Mouse (Mus musculus): Measurements from ENCODE around the gene N4bp3. TPM values are rescaled to one million over a fixed set of nuclear protein-coding genes. Genes with fewer than 3 reads are reported as not detected.
A peak's percentile ranks its signal among the peaks of the same experiment; 100 is the strongest.

N4bp3 gene
- total and polyA plus RNA-seq, 3 experiments: 19.1 to 22.1 (median 21.2) TPM

- H3K4me1 ChIP-seq (ENCODE audit: control insufficient read depth in 1 of 2, insufficient read depth in 2 of 2): peaks cover 0 to 20% of the 10 kb centered on the region in 2 experiments; a peak in 1 of 4 replicates
- H3K9ac ChIP-seq (ENCODE audit: insufficient read depth, low read depth): no peak overlapping the region
- H3K36me3 ChIP-seq (replicated peaks in 1 of 2; ENCODE audit: control insufficient read depth in 1 of 2, insufficient read depth in 1 of 2, low read length in 1 of 2): peaks cover 87 to 96% of the 10 kb centered on the region in 2 experiments
- H3K4me2 ChIP-seq (ENCODE audit: insufficient read depth, low read depth, poor library complexity, severe bottlenecking): no peak overlapping the region
- H3K27me3 ChIP-seq (replicated peaks): no peaks in the 10 kb centered on the region
- H3K4me3 ChIP-seq (replicated peaks in 1 of 3; ENCODE audit: low read depth in 2 of 3, low read length in 2 of 3, poor library complexity in 1 of 3): no peak overlapping the region
- no peak for TF ChIP-seq NELFE (IDR thresholded peaks at IDR 0.05; ENCODE audit: low read depth, low read length)
- TF ChIP-seq POLR2A (IDR thresholded peaks at IDR 0.05; ENCODE audit: low read depth, low read length): peak; percentile 53
- TF ChIP-seq JUND (conservative IDR thresholded peaks at IDR 0.05; ENCODE audit: low read depth, low read length): no peak
- no peak for TF ChIP-seq HCFC1 (IDR thresholded peaks at IDR 0.05; ENCODE audit: low read depth, low read length)
- 0 out of 2 replicates have a peak, but pooled peaks have one; percentile 28 for TF ChIP-seq TBP (conservative IDR thresholded peaks at IDR 0.05; ENCODE audit: low read depth, low read length)
- no peaks in the 10 kb centered on the region for H3K9me3 ChIP-seq (replicated peaks; ENCODE audit: low read length)
- peaks cover 2% of the 10 kb centered on the region; the same call in 1 of the 2 replicates for H3K79me2 ChIP-seq (replicated peaks; ENCODE audit: control insufficient read depth, extremely low read depth, insufficient read depth, poor library complexity, severe bottlenecking)
- H3K27ac ChIP-seq (ENCODE audit: insufficient read depth, low read depth): no peak overlapping the region
- in situ Hi-C loops (cut with MboI; ENCODE audit: low pct_ligation_motif_present, low pct_unique_long_range_greater_than_20kb, low sequenced_read_pairs): no loop called here
- DNase-seq (ENCODE audit: extremely low read depth): no peak
- dilution Hi-C loops (cut with MboI; ENCODE audit: extremely low pct_ligation_motif_present, extremely low pct_unique_long_range_greater_than_20kb, low sequenced_read_pairs): no loop called here
These were observed 55.8 kb downstream of the N4bp3 start for GRCm38 (mm10) chr11:51594715-51595350.

- no peak for DNase-seq (ENCODE audit: extremely low read depth)
- H3K4me2 ChIP-seq (ENCODE audit: insufficient read depth, low read depth, poor library complexity, severe bottlenecking): no peak overlapping the region
- H3K27me3 ChIP-seq (replicated peaks): no peaks in the 10 kb centered on the region
- no peaks in the 10 kb centered on the region for H3K79me2 ChIP-seq (replicated peaks; ENCODE audit: control insufficient read depth, extremely low read depth, insufficient read depth, poor library complexity, severe bottlenecking)
- no peaks in the 10 kb centered on the region for H3K9me3 ChIP-seq (replicated peaks; ENCODE audit: low read length)
- no peak overlapping the region for H3K4me3 ChIP-seq (replicated peaks in 1 of 3; ENCODE audit: low read depth in 2 of 3, low read length in 2 of 3, poor library complexity in 1 of 3)
- peaks cover 0 to 17% of the 10 kb centered on the region in 2 experiments; a peak in 1 of 4 replicates for H3K4me1 ChIP-seq (ENCODE audit: control insufficient read depth in 1 of 2, insufficient read depth in 2 of 2)
- in situ Hi-C loops (cut with MboI; ENCODE audit: low pct_ligation_motif_present, low pct_unique_long_range_greater_than_20kb, low sequenced_read_pairs) (no loop called here), dilution Hi-C loops (cut with MboI; ENCODE audit: extremely low pct_ligation_motif_present, extremely low pct_unique_long_range_greater_than_20kb, low sequenced_read_pairs) (no loop called here)
- H3K36me3 ChIP-seq (replicated peaks in 1 of 2; ENCODE audit: control insufficient read depth in 1 of 2, insufficient read depth in 1 of 2, low read length in 1 of 2): peaks cover 81 to 96% of the 10 kb centered on the region in 2 experiments
- 0 out of 2 replicates have a peak overlapping the region, but pooled peaks have one; percentile 6 for H3K27ac ChIP-seq (ENCODE audit: insufficient read depth, low read depth)
- TF ChIP-seq CHD2 (IDR thresholded peaks at IDR 0.05; ENCODE audit: low read length): 0 out of 2 replicates have a peak, but pooled peaks have one; percentile 21
- TF ChIP-seq MEF2A (IDR thresholded peaks at IDR 0.05; ENCODE audit: borderline replicate concordance, low read depth, low read length): no peak
- no peak overlapping the region for H3K9ac ChIP-seq (ENCODE audit: insufficient read depth, low read depth)
These were observed 56.8 kb downstream of the N4bp3 start for GRCm38 (mm10) chr11:51593849-51594248.

GRCm38 (mm10) chr11:51593368-51593767 is 57.3 kb downstream of the N4bp3 start:
- Histone ChIP-seq H3K27me3 (replicated peaks) (no peaks in the 10 kb centered on the region), H3K4me3 (replicated peaks in 1 of 3; ENCODE audit: low read depth in 2 of 3, low read length in 2 of 3, poor library complexity in 1 of 3) (no peak overlapping the region), H3K4me1 (ENCODE audit: control insufficient read depth in 1 of 2, insufficient read depth in 2 of 2) (peaks cover 0 to 14% of the 10 kb centered on the region in 2 experiments; a peak in 1 of 4 replicates), H3K36me3 (replicated peaks in 1 of 2; ENCODE audit: control insufficient read depth in 1 of 2, insufficient read depth in 1 of 2, low read length in 1 of 2) (peaks cover 77 to 94% of the 10 kb centered on the region in 2 experiments), H3K27ac (ENCODE audit: insufficient read depth, low read depth) (no peak overlapping the region), H3K79me2 (replicated peaks; ENCODE audit: control insufficient read depth, extremely low read depth, insufficient read depth, poor library complexity, severe bottlenecking) (no peaks in the 10 kb centered on the region), H3K9me3 (replicated peaks; ENCODE audit: low read length) (no peaks in the 10 kb centered on the region), H3K4me2 (ENCODE audit: insufficient read depth, low read depth, poor library complexity, severe bottlenecking) (no peak overlapping the region), H3K9ac (ENCODE audit: insufficient read depth, low read depth) (no peak overlapping the region)
- TF ChIP-seq ZMIZ1 (IDR thresholded peaks at IDR 0.05; ENCODE audit: low read depth, low read length): peak; percentile 6; the same call in 1 of the 2 replicates
- no peak for TF ChIP-seq POLR2AphosphoS2 (IDR thresholded peaks at IDR 0.05; ENCODE audit: low read depth, low read length)
- in situ Hi-C loops (cut with MboI; ENCODE audit: low pct_ligation_motif_present, low pct_unique_long_range_greater_than_20kb, low sequenced_read_pairs): no loop called here
- dilution Hi-C loops (cut with MboI; ENCODE audit: extremely low pct_ligation_motif_present, extremely low pct_unique_long_range_greater_than_20kb, low sequenced_read_pairs): no loop called here
- DNase-seq (ENCODE audit: extremely low read depth): no peak

Other genes starting within 250 kb of the N4bp3 start
- 30.9 and 40.5 TPM in 2 replicates for gene Phykpl, start 66.1 kb downstream of the N4bp3 start, total RNA-seq (2012; rRNA removed)
- gene Phykpl, start 66.1 kb downstream of the N4bp3 start, total RNA-seq (2014; rRNA removed): 19.4 and 25.2 TPM in 2 replicates
- 39.6 and 44.0 TPM in 2 replicates for gene Phykpl, start 66.1 kb downstream of the N4bp3 start, polyA plus RNA-seq (2012; ENCODE audit: insufficient read length, low read depth)
- gene Hnrnpab, start 44.0 kb downstream of the N4bp3 start, total RNA-seq (2012; rRNA removed): 893 and 1,222 TPM in 2 replicates
- 1,100 and 1,160 TPM in 2 replicates for gene Hnrnpab, start 44.0 kb downstream of the N4bp3 start, total RNA-seq (2014; rRNA removed)
- 2,181 and 2,430 TPM in 2 replicates for gene Hnrnpab, start 44.0 kb downstream of the N4bp3 start, polyA plus RNA-seq (2012; ENCODE audit: insufficient read length, low read depth)
- 489 and 641 TPM in 2 replicates for gene Nhp2, start 31.1 kb downstream of the N4bp3 start, total RNA-seq (2012; rRNA removed)
- 649 and 722 TPM in 2 replicates for gene Nhp2, start 31.1 kb downstream of the N4bp3 start, total RNA-seq (2014; rRNA removed)
- 847 and 914 TPM in 2 replicates for gene Nhp2, start 31.1 kb downstream of the N4bp3 start, polyA plus RNA-seq (2012; ENCODE audit: insufficient read length, low read depth)
- gene Rmnd5b, start 14.9 kb downstream of the N4bp3 start, total RNA-seq (2012; rRNA removed): 46.6 and 46.7 TPM in 2 replicates
- 39.0 and 41.1 TPM in 2 replicates for gene Rmnd5b, start 14.9 kb downstream of the N4bp3 start, total RNA-seq (2014; rRNA removed)
- 59.5 and 60.2 TPM in 2 replicates for gene Rmnd5b, start 14.9 kb downstream of the N4bp3 start, polyA plus RNA-seq (2012; ENCODE audit: insufficient read length, low read depth)
- 1.3 and 1.5 TPM in 2 replicates for gene D930048N14Rik, start 112 bp upstream of the N4bp3 start, total RNA-seq (2012; rRNA removed)
- gene D930048N14Rik, start 112 bp upstream of the N4bp3 start, total RNA-seq (2014; rRNA removed): 0.32 and 0.38 TPM in 2 replicates
- gene D930048N14Rik, start 112 bp upstream of the N4bp3 start, polyA plus RNA-seq (2012; ENCODE audit: insufficient read length, low read depth): 0.78 and 0.81 TPM in 2 replicates
- gene 0610009B22Rik, start 38.0 kb upstream of the N4bp3 start, total RNA-seq (2012; rRNA removed): 41.8 and 45.1 TPM in 2 replicates
- gene 0610009B22Rik, start 38.0 kb upstream of the N4bp3 start, total RNA-seq (2014; rRNA removed): 68.1 and 68.5 TPM in 2 replicates
- gene 0610009B22Rik, start 38.0 kb upstream of the N4bp3 start, polyA plus RNA-seq (2012; ENCODE audit: insufficient read length, low read depth): 28.8 and 34.6 TPM in 2 replicates
- gene Sec24a, start 112.8 kb upstream of the N4bp3 start, total RNA-seq (2012; rRNA removed): 6.3 and 7.2 TPM in 2 replicates
- 4.6 and 5.5 TPM in 2 replicates for gene Sec24a, start 112.8 kb upstream of the N4bp3 start, total RNA-seq (2014; rRNA removed)
- 12.0 and 16.8 TPM in 2 replicates for gene Sec24a, start 112.8 kb upstream of the N4bp3 start, polyA plus RNA-seq (2012; ENCODE audit: insufficient read length, low read depth)
- gene Sar1b, start 112.8 kb upstream of the N4bp3 start, total RNA-seq (2012; rRNA removed): 79.3 and 91.9 TPM in 2 replicates
- gene Sar1b, start 112.8 kb upstream of the N4bp3 start, total RNA-seq (2014; rRNA removed): 258 and 264 TPM in 2 replicates
- gene Sar1b, start 112.8 kb upstream of the N4bp3 start, polyA plus RNA-seq (2012; ENCODE audit: insufficient read length, low read depth): 129 and 171 TPM in 2 replicates
- 51.4 and 58.2 TPM in 2 replicates for gene Jade2, start 206.8 kb upstream of the N4bp3 start, total RNA-seq (2012; rRNA removed)
- gene Jade2, start 206.8 kb upstream of the N4bp3 start, total RNA-seq (2014; rRNA removed): 21.9 and 25.6 TPM in 2 replicates
- gene Jade2, start 206.8 kb upstream of the N4bp3 start, polyA plus RNA-seq (2012; ENCODE audit: insufficient read length, low read depth): 50.3 and 60.1 TPM in 2 replicates